Mouse (Mus musculus): ENCODE data around the gene Usp7.

DNA sequence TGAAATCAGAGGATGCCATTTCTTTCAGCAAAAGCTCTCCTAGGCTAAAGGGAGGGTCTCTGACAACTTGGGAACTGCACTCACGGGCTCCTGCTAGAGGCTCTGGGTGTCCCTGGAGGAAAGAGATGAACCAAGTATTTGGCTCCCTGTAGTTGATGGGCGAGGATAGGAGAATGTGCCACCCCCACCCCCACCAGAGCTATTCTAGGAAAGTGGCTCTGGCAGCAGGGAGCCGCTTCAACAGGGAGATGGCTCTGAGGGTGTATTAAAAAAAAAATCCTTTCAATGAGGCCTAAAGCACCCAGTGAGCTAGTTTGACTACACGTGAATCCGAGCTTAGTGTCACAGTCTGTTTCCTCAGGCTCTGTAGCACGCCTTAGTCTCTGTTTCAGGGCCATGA lies 29.1 kb downstream of the Usp7 start:
- no peak for TF ChIP-seq EP300 (IDR thresholded peaks at IDR 0.05; ENCODE audit: low read depth)
- TF ChIP-seq CTCF (IDR thresholded peaks at IDR 0.05; ENCODE audit: low read depth), result no peak

All from liver, embryonic 14.5 days (tissue).